Mouse (Mus musculus): ENCODE data around the gene Thegl. TPM values are rescaled to one million over a fixed set of nuclear protein-coding genes. Genes with fewer than 3 reads are reported as not detected.
A peak's percentile ranks its signal among the peaks of the same experiment; 100 is the strongest.
"Not testable (repeated sequence)": the region's sequence is repeated elsewhere in the genome, so short reads cannot be mapped to it uniquely, and the experiment has no call there.

Thegl gene
- polyA plus RNA-seq, 1 experiment from 2014 or later = 0.40 TPM

GRCm38 (mm10) chr5:77001192-77001591 lies 14.6 kb upstream of the Thegl start:
- ATAC-seq (ENCODE audit: low read depth) (no peak), DNase-seq (no peak)
- H3K27me3 ChIP-seq = no peaks in the 10 kb centered on the region
- H3K4me2 ChIP-seq = no peak overlapping the region
- H3K9me3 ChIP-seq (replicated peaks) = no peaks in the 10 kb centered on the region
- no peaks in the 10 kb centered on the region for H3K4me1 ChIP-seq (replicated peaks)
- H3K4me3 ChIP-seq (replicated peaks) = no peak overlapping the region
- no peak overlapping the region for H3K9ac ChIP-seq
- H3K27ac ChIP-seq = no peak overlapping the region
- H3K36me3 ChIP-seq = peaks cover 44% of the 10 kb centered on the region
- WGBS (ENCODE audit: insufficient replicate concordance) = 87% methylated on average over 17 of the region's 17 CpGs

DNA sequence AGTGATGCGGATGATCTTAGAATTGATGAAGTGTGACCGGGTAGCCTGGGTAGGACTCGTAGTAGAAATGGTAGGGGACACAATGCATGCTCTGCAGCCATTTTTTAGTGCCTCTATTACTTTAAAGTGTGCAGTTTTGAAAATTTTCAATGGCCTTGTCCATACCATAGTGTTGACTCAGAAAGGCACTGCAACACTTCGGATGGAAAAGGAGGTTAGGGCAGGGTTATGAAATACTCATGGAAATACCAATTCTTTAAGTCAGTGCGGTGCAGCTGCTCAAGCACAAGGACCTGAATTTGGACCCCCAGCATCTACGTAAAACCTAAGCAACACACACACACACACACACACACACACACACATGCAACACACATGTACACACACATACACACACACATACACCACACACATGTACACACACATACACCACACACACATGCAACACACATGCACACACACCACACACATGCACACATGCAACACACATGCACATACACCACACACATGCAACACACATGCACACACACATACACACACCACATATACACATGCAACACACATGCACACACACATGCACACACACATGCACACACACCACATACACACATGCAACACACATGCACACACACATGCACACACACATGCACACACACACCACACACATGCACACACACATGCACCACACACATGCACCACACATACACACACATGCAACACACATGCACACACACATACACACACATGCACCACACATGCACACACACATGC lies 11.6 kb upstream of the Thegl start, which contains the start of gene Arl9:
Arl9 (plus strand) TSS at position 5 of the 771 bp plus-strand sequence.
- no peaks in the 10 kb centered on the region for H3K4me1 ChIP-seq (replicated peaks)
- peaks cover 18% of the 10 kb centered on the region for H3K36me3 ChIP-seq
- no peak within 1 kb of the TSS for H3K4me3 ChIP-seq (replicated peaks)
- H3K4me2 ChIP-seq = no peak within 1 kb of the TSS
- DNase-seq = no peak
- H3K9ac ChIP-seq = no peak within 1 kb of the TSS
- H3K27me3 ChIP-seq = no peaks in the 10 kb centered on the region
- no peak for ATAC-seq (ENCODE audit: low read depth)
- no peaks in the 10 kb centered on the region for H3K9me3 ChIP-seq (replicated peaks)
- no peak within 1 kb of the TSS for H3K27ac ChIP-seq
- 83% methylated on average over 6 of the region's 6 CpGs for WGBS (ENCODE audit: insufficient replicate concordance)

DNA sequence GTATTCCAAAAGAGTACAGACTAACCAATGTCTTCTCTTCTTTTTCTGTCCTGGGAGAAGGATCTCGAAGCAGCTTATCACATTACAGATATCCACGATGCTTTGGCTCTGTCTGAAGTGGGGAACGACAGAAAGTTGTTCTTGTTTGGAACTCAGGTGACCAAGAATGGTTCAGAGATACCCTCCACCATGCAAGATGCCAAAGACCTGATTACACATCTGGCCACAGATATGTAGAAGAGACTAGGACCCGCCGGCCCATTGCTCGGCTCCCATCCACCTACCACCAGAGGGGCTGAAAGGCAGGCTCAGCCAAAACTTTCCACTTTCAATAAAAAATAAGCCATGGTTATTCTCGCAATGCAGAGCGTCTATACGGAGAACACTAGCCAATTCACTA lies 5.5 kb upstream of the Thegl start:
- H3K27ac ChIP-seq = no peak overlapping the region
- ATAC-seq (ENCODE audit: low read depth) (peak; percentile 64), DNase-seq (no peak)
- H3K4me2 ChIP-seq = no peak overlapping the region
- H3K9me3 ChIP-seq (replicated peaks) = no peaks in the 10 kb centered on the region
- H3K4me1 ChIP-seq (replicated peaks) = peaks cover 31% of the 10 kb centered on the region
- no peaks in the 10 kb centered on the region for H3K27me3 ChIP-seq
- WGBS (ENCODE audit: insufficient replicate concordance) = 53% methylated on average over 9 of the region's 9 CpGs
- no peak overlapping the region for H3K9ac ChIP-seq
- no peak overlapping the region for H3K4me3 ChIP-seq (replicated peaks)
- H3K36me3 ChIP-seq = no peaks in the 10 kb centered on the region

DNA sequence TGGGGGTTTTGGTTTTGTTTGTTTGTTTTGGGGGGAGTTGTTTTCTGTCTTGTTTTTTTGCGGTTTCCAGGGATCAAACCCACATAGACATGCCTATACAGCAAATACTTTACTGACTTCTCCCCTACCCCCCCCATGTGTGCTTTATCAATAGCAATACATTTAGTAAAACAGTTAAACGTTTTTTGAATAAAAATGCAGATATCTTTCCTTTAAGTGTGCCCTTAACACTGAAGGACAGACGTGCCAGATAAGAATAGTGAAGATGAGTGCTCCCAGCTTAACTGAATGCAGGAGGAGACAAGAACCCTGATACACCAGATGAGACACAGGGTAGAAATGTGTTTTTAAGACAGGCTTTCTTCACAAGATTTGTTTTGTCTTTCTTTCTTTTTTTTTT lies 4.7 kb upstream of the Thegl start:
- ATAC-seq (ENCODE audit: low read depth) = peak; percentile 68
- 28% methylated on average over 3 of the region's 3 CpGs for WGBS (ENCODE audit: insufficient replicate concordance)
- H3K36me3 ChIP-seq = no peaks in the 10 kb centered on the region

DNA sequence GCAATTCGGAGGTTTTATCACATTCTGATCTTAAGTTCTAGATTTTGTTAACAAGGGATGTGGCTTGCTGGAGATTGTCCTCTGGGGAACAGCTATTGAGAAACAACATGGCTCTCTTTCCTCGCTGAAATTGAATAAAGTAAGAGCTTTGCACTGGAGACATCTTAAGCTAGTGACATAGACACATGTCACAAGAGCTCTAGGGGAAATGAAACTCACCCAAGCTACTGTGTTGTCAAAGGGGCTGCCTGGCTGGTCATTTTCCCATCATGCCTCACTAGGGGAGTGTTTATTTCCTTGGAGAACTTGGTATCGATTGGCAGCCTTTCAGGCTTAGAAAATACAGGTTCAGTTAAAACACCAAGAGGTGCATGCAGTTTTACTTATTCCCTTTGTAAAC lies 2.7 kb upstream of the Thegl start:
- WGBS (ENCODE audit: insufficient replicate concordance) = 53% methylated on average over 3 of the region's 3 CpGs
- Histone ChIP-seq H3K9me3 (replicated peaks) (no peaks in the 10 kb centered on the region), H3K27ac (no peak overlapping the region), H3K9ac (no peak overlapping the region), H3K4me2 (no peak overlapping the region), H3K36me3 (no peaks in the 10 kb centered on the region), H3K4me1 (replicated peaks) (peaks cover 43% of the 10 kb centered on the region), H3K27me3 (0 out of 2 replicates have a peak, but pooled peaks cover 6% of the 10 kb centered on the region), H3K4me3 (replicated peaks) (no peak overlapping the region)
- ATAC-seq (ENCODE audit: low read depth) (no peak), DNase-seq (no peak)

More for the DNA sequence above, 4.7 kb upstream of the Thegl start:
- H3K4me1 ChIP-seq (replicated peaks) = peaks cover 38% of the 10 kb centered on the region
- no peak overlapping the region for H3K9ac ChIP-seq
- no peak overlapping the region for H3K4me3 ChIP-seq (replicated peaks)
- no peak for DNase-seq
- H3K9me3 ChIP-seq (replicated peaks) = no peaks in the 10 kb centered on the region
- H3K27me3 ChIP-seq = no peaks in the 10 kb centered on the region
- H3K27ac ChIP-seq = peak overlapping the region; percentile 34
- no peak overlapping the region for H3K4me2 ChIP-seq

DNA sequence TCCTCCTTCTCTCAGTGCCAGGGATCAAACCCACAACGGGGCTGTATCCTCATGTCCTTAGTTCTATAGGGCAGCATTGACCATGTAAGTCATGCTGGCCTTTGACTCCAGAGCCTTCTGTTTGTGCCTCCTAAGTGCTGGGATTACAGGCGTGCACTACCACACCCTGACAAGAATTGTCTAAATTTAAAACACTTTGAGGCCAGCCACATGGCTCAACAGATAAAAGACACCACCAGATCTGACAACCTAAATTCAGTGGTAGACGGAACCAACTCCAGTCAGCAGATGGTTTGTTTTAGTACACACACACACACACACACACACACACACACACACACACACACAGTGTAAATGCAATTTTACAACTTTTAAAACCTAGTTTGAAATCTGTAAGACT lies 12.2 kb downstream of the Thegl start:
- no peaks in the 10 kb centered on the region for H3K9me3 ChIP-seq (replicated peaks)
- 29% methylated on average over 3 of the region's 3 CpGs for WGBS (ENCODE audit: insufficient replicate concordance)
- no peak overlapping the region for H3K9ac ChIP-seq
- no peaks in the 10 kb centered on the region for H3K36me3 ChIP-seq
- DNase-seq (peak; percentile 25), ATAC-seq (ENCODE audit: low read depth) (peak; percentile 81)
- H3K27ac ChIP-seq = no peak overlapping the region
- H3K4me1 ChIP-seq (replicated peaks) = peaks cover 13% of the 10 kb centered on the region
- no peak overlapping the region for H3K4me3 ChIP-seq (replicated peaks)
- no peaks in the 10 kb centered on the region for H3K27me3 ChIP-seq
- H3K4me2 ChIP-seq = no peak overlapping the region

- WGBS (ENCODE audit: insufficient replicate concordance) = 73% methylated on average over 5 of the region's 5 CpGs
- ATAC-seq (ENCODE audit: low read depth) (no peak), DNase-seq (no peak)
- Histone ChIP-seq H3K4me2 (no peak overlapping the region), H3K27ac (no peak overlapping the region), H3K36me3 (no peaks in the 10 kb centered on the region), H3K9ac (no peak overlapping the region), H3K27me3 (no peaks in the 10 kb centered on the region), H3K4me1 (replicated peaks) (peaks cover 13% of the 10 kb centered on the region), H3K4me3 (replicated peaks) (no peak overlapping the region), H3K9me3 (replicated peaks) (no peaks in the 10 kb centered on the region)
Observed at GRCm38 (mm10) chr5:77029735-77030134, 13.9 kb downstream of the Thegl start.

DNA sequence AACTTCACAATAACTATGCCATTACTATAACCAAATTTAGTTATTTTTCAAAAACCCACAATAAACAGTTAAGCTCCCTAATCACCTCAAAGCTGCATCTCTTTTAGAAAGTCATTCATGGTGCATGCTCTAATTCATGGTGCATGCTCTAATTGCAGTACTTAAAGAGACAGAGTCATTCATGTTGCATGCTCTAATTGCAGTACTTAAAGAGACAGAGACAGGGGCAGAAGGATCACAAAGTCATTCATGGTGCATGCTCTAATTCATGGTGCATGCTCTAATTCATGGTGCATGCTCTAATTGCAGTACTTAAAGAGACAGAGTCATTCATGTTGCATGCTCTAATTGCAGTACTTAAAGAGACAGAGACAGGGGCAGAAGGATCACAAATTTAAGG lies 19.3 kb downstream of the Thegl start:
- H3K4me2 ChIP-seq; H3K36me3 ChIP-seq; H3K27ac ChIP-seq; H3K27me3 ChIP-seq; ATAC-seq (ENCODE audit: low read depth); H3K9me3 ChIP-seq (replicated peaks); DNase-seq; H3K4me3 ChIP-seq (replicated peaks); H3K9ac ChIP-seq: not testable (repeated sequence)
- H3K4me1 ChIP-seq (replicated peaks) = peaks cover 14% of the 10 kb centered on the region

DNA sequence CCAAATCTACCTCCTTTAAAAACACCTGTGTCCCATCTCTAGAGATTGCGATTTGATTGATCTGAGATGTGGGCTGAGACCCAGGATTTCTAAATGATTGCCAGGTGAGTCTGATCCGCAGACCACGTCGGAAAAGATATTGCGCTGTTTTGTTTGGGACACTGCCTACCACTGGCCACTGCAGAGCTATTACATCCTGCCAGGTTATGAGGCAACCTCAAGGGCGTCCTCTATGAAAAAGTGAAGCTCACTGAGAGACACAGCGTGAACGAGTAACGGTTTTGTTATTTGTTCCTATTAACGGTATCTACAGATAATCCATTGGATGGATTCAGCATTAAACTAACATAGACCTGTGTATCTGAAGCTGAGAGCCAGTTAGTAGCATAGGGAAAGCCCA lies 22.6 kb downstream of the Thegl start:
- H3K27ac ChIP-seq = no peak overlapping the region
- WGBS (ENCODE audit: insufficient replicate concordance) = 79% methylated on average over 10 of the region's 10 CpGs
- H3K36me3 ChIP-seq = no peaks in the 10 kb centered on the region
- H3K9me3 ChIP-seq (replicated peaks) = no peaks in the 10 kb centered on the region
- H3K4me1 ChIP-seq (replicated peaks) = peaks cover 14% of the 10 kb centered on the region
- ATAC-seq (ENCODE audit: low read depth) = no peak
- H3K27me3 ChIP-seq = no peaks in the 10 kb centered on the region
- H3K4me3 ChIP-seq (replicated peaks) = no peak overlapping the region
- H3K4me2 ChIP-seq = no peak overlapping the region
- DNase-seq = no peak
- no peak overlapping the region for H3K9ac ChIP-seq

GRCm38 (mm10) chr5:77039391-77039790 lies 23.6 kb downstream of the Thegl start:
- ATAC-seq (ENCODE audit: low read depth) (no peak), DNase-seq (no peak)
- no peak overlapping the region for H3K27ac ChIP-seq
- H3K9ac ChIP-seq = no peak overlapping the region
- H3K4me3 ChIP-seq (replicated peaks) = no peak overlapping the region
- H3K9me3 ChIP-seq (replicated peaks) = no peaks in the 10 kb centered on the region
- H3K4me2 ChIP-seq = no peak overlapping the region
- no peaks in the 10 kb centered on the region for H3K27me3 ChIP-seq
- no peaks in the 10 kb centered on the region for H3K36me3 ChIP-seq
- H3K4me1 ChIP-seq (replicated peaks) = peaks cover 14% of the 10 kb centered on the region

GRCm38 (mm10) chr5:77044362-77044761 lies 28.5 kb downstream of the Thegl start:
- H3K4me1 ChIP-seq (replicated peaks) = peaks cover 5% of the 10 kb centered on the region; the same call in 1 of the 2 replicates
- no peak overlapping the region for H3K4me2 ChIP-seq
- no peak overlapping the region for H3K4me3 ChIP-seq (replicated peaks)
- no peaks in the 10 kb centered on the region for H3K36me3 ChIP-seq
- WGBS (ENCODE audit: insufficient replicate concordance) = 18% methylated on average over 5 of the region's 5 CpGs
- no peaks in the 10 kb centered on the region for H3K9me3 ChIP-seq (replicated peaks)
- ATAC-seq (ENCODE audit: low read depth) (no peak), DNase-seq (no peak)
- peaks cover 7% of the 10 kb centered on the region for H3K27me3 ChIP-seq
- H3K27ac ChIP-seq = no peak overlapping the region
- H3K9ac ChIP-seq = no peak overlapping the region

DNA sequence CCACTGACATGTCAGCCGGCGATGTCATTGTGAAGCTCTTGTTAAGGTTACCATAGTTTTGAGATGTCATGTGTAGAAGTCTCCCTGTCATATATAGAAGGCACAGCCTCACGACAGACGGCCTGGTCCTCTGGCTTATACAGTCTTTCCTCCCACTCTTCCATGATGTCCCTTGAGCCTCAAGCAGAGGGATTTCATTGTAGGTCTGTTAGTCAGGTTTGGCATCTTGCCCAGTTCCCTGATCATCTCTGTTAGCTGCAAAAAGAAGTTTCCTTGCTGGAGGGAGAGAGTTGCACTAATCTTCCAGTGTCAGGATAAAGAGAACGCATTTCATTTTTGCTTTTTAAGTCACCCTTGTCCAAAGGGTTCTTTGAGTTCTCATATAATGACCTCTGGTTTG lies 36.8 kb downstream of the Thegl start:
- Histone ChIP-seq H3K9ac (no peak overlapping the region), H3K27me3 (no peaks in the 10 kb centered on the region), H3K36me3 (no peaks in the 10 kb centered on the region), H3K4me1 (replicated peaks) (no peaks in the 10 kb centered on the region), H3K9me3 (replicated peaks) (no peaks in the 10 kb centered on the region), H3K27ac (no peak overlapping the region), H3K4me2 (no peak overlapping the region), H3K4me3 (replicated peaks) (no peak overlapping the region)
- DNase-seq (no peak), ATAC-seq (ENCODE audit: low read depth) (no peak)
- 80% methylated on average over 5 of the region's 5 CpGs for WGBS (ENCODE audit: insufficient replicate concordance)

Data from liver, embryonic 13.5 days (tissue).